Mouse (Mus musculus) stomach, embryonic 15.5 days (tissue): Measurements from ENCODE around the gene Cd47. TPM values are rescaled to one million over a fixed set of nuclear protein-coding genes. Genes with fewer than 3 reads are reported as not detected.

Experiments used
- ATAC-seq: fragments of 200-750 bp; cut with Nextera tagmentation; 2 replicates; pipeline ENCODE4 v1.8.0; 2017; ENCODE audit warnings: low read depth, moderate number of reproducible peaks, moderate TSS enrichment; ENCODE audit not compliant: insufficient read depth, low FRiP score
- H3K27ac ChIP-seq: fragments of 300-500 bp; sonication (generic); 2 replicates; pipeline ENCODE4 v1.5.1; 2015; ENCODE audit warnings: mild to moderate bottlenecking, inconsistent platforms
- H3K27me3 ChIP-seq: fragments of 300-500 bp; sonication (generic); replicated peaks from 2 replicates; pipeline ENCODE4 v1.6.1; 2015; ENCODE audit warnings: inconsistent platforms
- H3K36me3 ChIP-seq: fragments of 300-500 bp; sonication (generic); 2 replicates; pipeline ENCODE4 v1.6.1; 2015; ENCODE audit warnings: inconsistent platforms
- H3K4me1 ChIP-seq: fragments of 300-500 bp; sonication (generic); 2 replicates; pipeline ENCODE4 v1.6.1; 2015; ENCODE audit warnings: inconsistent platforms
- H3K4me2 ChIP-seq: fragments of 300-500 bp; sonication (generic); 2 replicates; pipeline ENCODE4 v1.6.1; 2015; ENCODE audit warnings: mild to moderate bottlenecking, inconsistent platforms
- H3K4me3 ChIP-seq: fragments of 300-500 bp; sonication (generic); replicated peaks from 2 replicates; pipeline ENCODE4 v1.5.1; 2015; ENCODE audit warnings: inconsistent platforms
- H3K9ac ChIP-seq: fragments of 300-500 bp; sonication (generic); 2 replicates; pipeline ENCODE4 v1.6.1; 2015; ENCODE audit warnings: inconsistent platforms
- H3K9me3 ChIP-seq: fragments of 300-500 bp; sonication (generic); 2 replicates; pipeline ENCODE4 v1.6.1; 2016; ENCODE audit warnings: inconsistent platforms
- WGBS: fragments of 180-500 bp; shearing (Covaris S2); methylation state at CpG from one replicate; pipeline ENCODE4 v1.1.7; 2015; 5-methylcytosine and 5-hydroxymethylcytosine counted together
- polyA plus RNA-seq: library from polyadenylated mRNA; unstranded; fragments of >200 nt; fragmentation: Nextera tagmentation; extraction: Ambion mirVana; gene quantifications from 2 replicates; pipeline ENCODE4 v1.2.1, GENCODE M21; 2015

Gene Cd47
- polyA plus RNA-seq, 1 experiment from 2014 or later = 103 TPM

DNA sequence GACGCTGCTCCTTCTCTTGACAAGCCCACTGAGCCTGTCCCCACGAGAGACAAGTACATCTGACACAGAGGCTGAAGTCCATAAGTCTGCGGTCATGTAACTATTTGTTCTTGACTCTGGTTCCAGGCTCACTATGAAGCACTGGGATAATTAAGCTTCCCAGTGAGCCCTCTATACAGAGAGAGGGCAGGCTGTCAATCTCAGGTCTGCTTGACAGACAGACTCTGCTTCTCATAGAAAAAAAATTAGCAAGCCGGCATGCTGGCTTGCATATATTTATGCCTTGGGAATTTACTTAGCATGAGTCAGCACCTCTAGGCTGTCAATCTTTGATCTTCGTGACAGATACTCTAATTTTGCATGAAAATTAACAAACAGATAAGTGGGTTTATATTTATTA is 136.5 kb downstream of the Cd47 start:
- H3K4me3 ChIP-seq = no peak overlapping the region
- H3K27me3 ChIP-seq = no peaks in the 10 kb centered on the region
- 57% methylated on average over 5 of the region's 5 CpGs for WGBS
- no peak overlapping the region for H3K9ac ChIP-seq
- no peak overlapping the region for H3K4me2 ChIP-seq
- no peak overlapping the region for H3K27ac ChIP-seq
- no peak for ATAC-seq
- no peaks in the 10 kb centered on the region for H3K4me1 ChIP-seq
- no peaks in the 10 kb centered on the region for H3K9me3 ChIP-seq
- H3K36me3 ChIP-seq = no peaks in the 10 kb centered on the region

DNA sequence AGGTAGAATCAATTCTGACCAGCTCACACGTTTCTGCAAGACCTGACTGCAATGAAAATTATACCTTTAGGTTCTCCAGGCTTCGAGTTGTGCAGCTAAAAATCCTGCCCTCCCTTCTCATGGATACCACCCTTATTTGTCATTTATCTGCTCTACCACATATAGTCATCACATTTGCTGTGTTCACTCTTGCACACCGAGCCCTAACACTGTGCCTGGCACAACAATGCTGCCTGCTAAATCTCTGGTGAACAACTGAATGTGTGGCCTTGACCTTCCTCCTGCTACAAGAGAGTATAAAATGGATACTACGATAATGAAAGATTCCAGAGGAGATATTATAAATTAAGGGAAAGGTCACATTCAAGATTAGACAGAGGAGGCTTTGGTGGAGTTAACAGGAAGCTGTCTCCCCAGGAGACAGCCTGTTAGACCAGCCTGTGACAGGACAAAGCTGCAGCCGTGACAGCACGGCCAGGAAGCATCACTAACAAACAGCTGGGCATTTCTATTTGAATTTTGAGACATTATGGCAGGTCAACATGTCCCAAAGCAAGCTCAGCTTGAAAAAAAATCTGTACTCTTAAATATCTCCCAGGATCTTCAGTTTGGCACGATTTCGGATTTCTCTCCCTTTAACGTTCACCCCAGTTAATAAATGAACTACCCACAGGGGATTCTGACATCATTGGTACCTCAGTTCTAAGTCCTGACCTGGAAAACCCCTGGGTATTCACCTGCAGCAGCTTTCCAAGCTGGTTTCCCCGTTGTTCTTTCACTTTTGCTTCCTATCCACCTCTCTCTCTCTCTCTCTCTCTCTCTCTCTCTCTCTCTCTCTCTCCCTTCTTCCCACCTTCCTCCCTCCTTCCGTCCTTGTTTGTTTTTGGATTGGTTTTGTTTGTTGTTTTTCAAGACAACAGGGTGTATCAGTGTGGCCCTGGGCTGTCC is 137.2 kb downstream of the Cd47 start:
- Histone ChIP-seq H3K27ac (no peak overlapping the region), H3K36me3 (no peaks in the 10 kb centered on the region), H3K9me3 (no peaks in the 10 kb centered on the region), H3K4me1 (no peaks in the 10 kb centered on the region), H3K9ac (no peak overlapping the region), H3K4me2 (no peak overlapping the region), H3K4me3 (no peak overlapping the region), H3K27me3 (no peaks in the 10 kb centered on the region)
- 43% methylated on average over 11 of the region's 11 CpGs for WGBS
- no peak for ATAC-seq

DNA sequence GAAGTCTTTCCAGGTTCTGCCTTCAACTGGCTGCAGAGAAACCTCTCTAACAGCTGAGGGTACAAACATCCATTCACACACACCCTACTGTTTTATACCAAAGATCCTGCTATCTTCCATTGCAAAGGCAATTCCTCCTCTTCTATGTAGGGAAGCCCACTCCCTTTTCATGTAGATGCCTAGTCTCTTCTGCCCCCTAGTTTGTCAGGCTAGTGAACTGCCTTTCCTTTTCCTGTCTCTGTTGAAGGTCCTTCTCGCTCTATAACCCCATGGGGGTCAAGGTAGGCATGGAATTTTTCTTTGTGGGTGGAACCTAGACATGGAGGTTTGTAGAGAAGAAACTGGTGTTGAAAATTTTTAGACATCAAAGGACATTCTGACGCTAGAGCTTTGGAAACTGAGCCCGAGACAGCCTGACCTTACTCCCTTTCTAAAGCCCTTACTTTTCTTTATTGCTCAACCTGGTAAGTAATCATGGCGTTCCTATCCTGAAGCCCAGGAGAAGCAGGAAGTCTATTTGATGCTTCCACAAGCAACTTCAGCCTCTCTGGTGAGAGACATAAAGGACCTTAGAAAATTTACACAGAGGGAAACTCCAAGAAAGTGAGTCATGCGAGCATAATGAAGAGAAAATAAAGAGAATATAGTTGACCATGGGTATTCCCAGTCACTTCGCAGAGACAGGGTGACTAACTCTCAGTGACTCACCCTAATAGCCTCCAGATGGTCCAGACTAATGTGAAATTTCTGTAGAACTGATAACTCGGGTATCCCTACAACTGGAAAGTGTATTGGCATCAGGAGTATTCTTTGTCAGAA is 138.4 kb downstream of the Cd47 start:
- Histone ChIP-seq H3K4me3 (no peak overlapping the region), H3K4me2 (no peak overlapping the region), H3K36me3 (no peaks in the 10 kb centered on the region), H3K4me1 (no peaks in the 10 kb centered on the region), H3K9me3 (no peaks in the 10 kb centered on the region), H3K27me3 (no peaks in the 10 kb centered on the region), H3K9ac (no peak overlapping the region), H3K27ac (no peak overlapping the region)
- ATAC-seq = no peak
- WGBS = 75% methylated on average over 7 of the region's 7 CpGs

DNA sequence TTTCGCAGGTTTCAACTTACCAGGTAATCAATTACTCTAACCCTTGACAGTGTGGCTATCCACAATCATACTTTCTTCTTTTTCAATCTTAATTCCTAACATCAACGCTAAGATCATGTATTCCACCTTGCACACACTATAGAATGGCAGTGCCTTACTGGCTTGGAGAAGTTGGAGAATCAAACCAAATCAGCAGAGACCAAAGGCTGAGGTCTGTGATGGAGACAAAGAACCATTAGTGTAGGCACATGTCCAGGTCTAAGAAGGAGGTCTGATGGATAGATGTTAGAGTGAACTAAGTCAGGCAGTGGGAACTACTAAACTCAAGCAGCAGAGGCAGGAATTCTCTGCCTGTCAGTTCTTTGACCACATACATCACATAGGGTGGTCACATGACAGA is 139.0 kb downstream of the Cd47 start:
- no peaks in the 10 kb centered on the region for H3K27me3 ChIP-seq
- ATAC-seq = no peak
- 83% methylated on average over 2 of the region's 2 CpGs for WGBS

DNA sequence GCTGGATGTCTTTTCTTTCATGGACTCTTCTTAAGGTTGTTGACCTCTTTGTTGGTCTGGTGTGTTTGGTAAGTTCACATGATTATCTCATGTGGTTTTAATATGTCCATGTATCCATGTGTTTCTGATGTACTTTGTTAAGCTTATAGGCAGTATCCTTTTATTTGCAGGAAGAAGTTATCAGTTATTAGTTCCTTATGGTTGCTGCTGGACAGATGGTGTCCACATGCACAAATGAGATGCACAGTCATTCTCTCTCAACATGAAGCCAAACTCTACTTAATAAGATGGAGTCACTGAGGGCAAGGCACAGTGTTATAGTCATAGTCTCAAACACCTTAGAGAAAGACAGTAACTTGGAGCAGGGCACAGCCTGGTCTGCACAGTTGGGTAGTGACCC is 140.1 kb downstream of the Cd47 start:
- no peaks in the 10 kb centered on the region for H3K27me3 ChIP-seq
- no peaks in the 10 kb centered on the region for H3K36me3 ChIP-seq
- H3K4me3 ChIP-seq = no peak overlapping the region

More for the DNA sequence above, 139.0 kb downstream of the Cd47 start:
- no peak overlapping the region for H3K9ac ChIP-seq
- H3K4me2 ChIP-seq = no peak overlapping the region
- no peaks in the 10 kb centered on the region for H3K36me3 ChIP-seq
- no peaks in the 10 kb centered on the region for H3K9me3 ChIP-seq
- no peak overlapping the region for H3K27ac ChIP-seq
- no peaks in the 10 kb centered on the region for H3K4me1 ChIP-seq
- no peak overlapping the region for H3K4me3 ChIP-seq

DNA sequence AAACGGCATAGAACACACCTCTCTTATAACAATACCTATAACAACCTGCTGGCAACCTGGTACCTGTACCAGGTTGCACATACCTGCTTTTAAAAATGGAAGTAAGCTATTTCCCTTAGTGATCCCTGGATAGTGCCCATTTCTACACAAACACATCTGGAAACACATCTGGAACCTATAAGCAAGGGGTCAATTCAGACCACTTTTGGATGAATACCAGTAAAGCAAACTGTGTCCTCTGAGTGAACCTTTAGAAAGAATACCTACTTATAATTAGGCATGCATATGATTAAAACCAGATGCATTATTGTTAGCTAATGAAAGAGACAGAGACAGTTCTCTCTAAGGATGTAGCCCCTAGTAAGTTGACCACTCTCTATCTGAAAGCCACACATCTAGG is 140.7 kb downstream of the Cd47 start:
- H3K9me3 ChIP-seq = no peaks in the 10 kb centered on the region
- 84% methylated on average over 1 of the region's 1 CpGs for WGBS
- no peaks in the 10 kb centered on the region for H3K36me3 ChIP-seq
- no peak for ATAC-seq
- no peak overlapping the region for H3K4me3 ChIP-seq
- H3K27ac ChIP-seq = no peak overlapping the region
- no peaks in the 10 kb centered on the region for H3K27me3 ChIP-seq
- no peak overlapping the region for H3K4me2 ChIP-seq
- no peak overlapping the region for H3K9ac ChIP-seq
- no peaks in the 10 kb centered on the region for H3K4me1 ChIP-seq

More for the DNA sequence above, 140.1 kb downstream of the Cd47 start:
- Histone ChIP-seq H3K9ac (no peak overlapping the region), H3K4me2 (no peak overlapping the region), H3K4me1 (no peaks in the 10 kb centered on the region), H3K9me3 (no peaks in the 10 kb centered on the region), H3K27ac (no peak overlapping the region)
- no peak for ATAC-seq

DNA sequence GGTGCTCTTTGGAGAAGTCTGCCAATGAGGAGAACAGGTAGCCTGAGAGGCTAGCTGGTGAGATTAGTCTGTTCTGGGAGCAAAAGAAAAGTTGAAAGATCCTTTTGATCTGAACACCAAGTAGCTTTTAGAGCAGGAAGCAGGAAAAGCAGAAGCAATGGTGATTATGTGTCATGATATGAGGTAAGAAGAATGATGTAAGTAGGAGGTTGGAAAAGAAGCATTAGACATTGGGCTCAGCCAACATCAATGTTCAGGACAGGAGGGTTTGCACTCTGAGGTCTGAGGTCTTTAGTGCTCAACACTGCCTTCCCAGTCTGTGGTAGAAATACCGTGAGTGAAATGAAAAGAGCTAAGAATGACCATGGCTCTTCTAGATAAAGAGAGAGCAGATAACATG is 143.4 kb downstream of the Cd47 start:
- Histone ChIP-seq H3K36me3 (no peaks in the 10 kb centered on the region), H3K4me2 (no peak overlapping the region), H3K4me1 (no peaks in the 10 kb centered on the region), H3K9ac (no peak overlapping the region), H3K27ac (no peak overlapping the region), H3K27me3 (no peaks in the 10 kb centered on the region), H3K9me3 (no peaks in the 10 kb centered on the region), H3K4me3 (no peak overlapping the region)
- no peak for ATAC-seq
- 84% methylated on average over 1 of the region's 1 CpGs for WGBS

DNA sequence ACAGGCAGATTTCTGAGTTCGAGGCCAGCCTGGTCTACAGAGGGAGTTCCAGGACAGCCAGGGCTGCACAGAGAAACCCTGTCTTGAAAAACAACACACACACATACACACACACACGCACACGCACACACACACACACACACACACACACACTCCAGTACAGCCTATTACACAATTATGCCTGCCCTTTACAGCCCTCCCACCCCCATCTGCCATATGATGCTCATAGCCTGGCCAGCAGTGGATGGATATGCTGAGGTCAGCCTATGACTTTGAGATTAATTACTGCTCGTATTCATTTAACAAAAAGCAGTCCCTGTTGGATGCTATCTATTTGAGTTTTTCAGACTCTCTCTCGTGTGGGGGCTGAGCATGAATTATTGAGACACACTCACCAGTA is 144.8 kb downstream of the Cd47 start:
- WGBS = 74% methylated on average over 5 of the region's 5 CpGs
- ATAC-seq = no peak

DNA sequence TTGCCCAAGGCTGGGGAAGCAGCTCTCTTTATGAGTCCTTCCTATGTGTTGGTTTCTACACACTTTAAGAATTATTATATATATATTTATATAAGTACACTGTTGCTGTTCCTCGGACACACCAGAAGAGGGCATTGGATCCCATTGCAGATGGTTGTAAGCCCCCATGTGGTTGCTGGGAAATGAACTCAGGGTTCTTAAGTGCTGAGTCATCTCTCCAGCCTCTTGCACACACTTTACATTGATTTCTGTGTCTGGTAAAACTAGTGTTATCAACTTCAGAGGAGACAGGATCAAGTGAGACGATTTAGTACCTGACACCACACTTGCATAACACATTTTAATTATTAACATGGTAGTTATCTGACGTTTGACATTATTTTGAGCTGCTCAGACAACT is 146.7 kb downstream of the Cd47 start:
- H3K36me3 ChIP-seq = no peaks in the 10 kb centered on the region
- no peak for ATAC-seq
- H3K27ac ChIP-seq = no peak overlapping the region
- H3K9me3 ChIP-seq = no peaks in the 10 kb centered on the region
- H3K9ac ChIP-seq = no peak overlapping the region
- no peaks in the 10 kb centered on the region for H3K4me1 ChIP-seq
- H3K27me3 ChIP-seq = no peaks in the 10 kb centered on the region
- H3K4me3 ChIP-seq = no peak overlapping the region
- 80% methylated on average over 3 of the region's 3 CpGs for WGBS
- no peak overlapping the region for H3K4me2 ChIP-seq

More for the DNA sequence above, 144.8 kb downstream of the Cd47 start:
- H3K27ac ChIP-seq = no peak overlapping the region
- H3K9ac ChIP-seq = no peak overlapping the region
- no peaks in the 10 kb centered on the region for H3K27me3 ChIP-seq
- H3K4me3 ChIP-seq = no peak overlapping the region
- no peaks in the 10 kb centered on the region for H3K36me3 ChIP-seq
- no peak overlapping the region for H3K4me2 ChIP-seq
- H3K4me1 ChIP-seq = no peaks in the 10 kb centered on the region
- no peaks in the 10 kb centered on the region for H3K9me3 ChIP-seq

DNA sequence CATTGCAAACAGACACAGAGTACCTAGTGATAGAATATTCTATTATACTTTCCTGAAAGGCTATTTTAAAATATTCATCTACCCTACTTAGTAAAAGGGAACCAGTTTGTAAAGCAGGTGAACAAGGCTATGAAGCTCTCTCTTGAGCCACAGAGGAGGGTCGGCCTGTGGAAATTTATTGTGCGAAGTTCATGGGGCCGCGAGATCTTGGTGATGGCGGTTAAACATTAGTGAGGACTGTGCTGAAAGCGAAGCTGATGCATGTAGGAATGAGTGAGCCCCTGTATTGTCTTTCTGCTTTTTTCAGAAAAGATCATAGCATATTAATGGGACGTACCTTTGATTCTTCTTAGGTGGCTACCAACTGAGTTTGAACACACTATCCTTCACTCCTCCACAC is 147.3 kb downstream of the Cd47 start:
- no peaks in the 10 kb centered on the region for H3K27me3 ChIP-seq
- H3K36me3 ChIP-seq = no peaks in the 10 kb centered on the region
- no peaks in the 10 kb centered on the region for H3K4me1 ChIP-seq
- no peaks in the 10 kb centered on the region for H3K9me3 ChIP-seq
- ATAC-seq = no peak
- H3K4me2 ChIP-seq = no peak overlapping the region
- H3K9ac ChIP-seq = no peak overlapping the region
- no peak overlapping the region for H3K4me3 ChIP-seq
- 87% methylated on average over 7 of the region's 7 CpGs for WGBS
- no peak overlapping the region for H3K27ac ChIP-seq

DNA sequence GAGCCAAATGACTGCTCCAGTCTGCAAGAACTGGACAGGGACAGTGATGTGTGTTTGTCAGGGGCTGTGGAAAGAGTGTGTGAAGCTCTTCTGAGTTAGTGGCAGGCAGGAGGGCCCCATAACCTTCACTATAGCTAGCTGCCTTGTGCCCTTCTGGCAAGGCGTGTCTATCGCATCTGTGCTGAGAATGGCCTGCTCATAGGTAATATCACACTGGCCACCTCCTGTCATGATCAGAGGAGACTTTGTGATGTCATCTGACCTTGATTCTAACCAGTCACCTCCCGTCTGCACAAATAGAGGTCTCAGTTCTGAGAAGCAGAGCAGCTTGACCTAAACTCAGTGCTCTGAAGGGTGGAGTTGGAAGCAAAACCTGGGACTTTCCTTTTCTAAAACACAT is 148.0 kb downstream of the Cd47 start:
- 73% methylated on average over 3 of the region's 3 CpGs for WGBS
- Histone ChIP-seq H3K4me1 (no peaks in the 10 kb centered on the region), H3K36me3 (no peaks in the 10 kb centered on the region), H3K27me3 (no peaks in the 10 kb centered on the region), H3K4me3 (no peak overlapping the region), H3K9ac (no peak overlapping the region), H3K27ac (no peak overlapping the region), H3K9me3 (no peaks in the 10 kb centered on the region), H3K4me2 (no peak overlapping the region)
- no peak for ATAC-seq

DNA sequence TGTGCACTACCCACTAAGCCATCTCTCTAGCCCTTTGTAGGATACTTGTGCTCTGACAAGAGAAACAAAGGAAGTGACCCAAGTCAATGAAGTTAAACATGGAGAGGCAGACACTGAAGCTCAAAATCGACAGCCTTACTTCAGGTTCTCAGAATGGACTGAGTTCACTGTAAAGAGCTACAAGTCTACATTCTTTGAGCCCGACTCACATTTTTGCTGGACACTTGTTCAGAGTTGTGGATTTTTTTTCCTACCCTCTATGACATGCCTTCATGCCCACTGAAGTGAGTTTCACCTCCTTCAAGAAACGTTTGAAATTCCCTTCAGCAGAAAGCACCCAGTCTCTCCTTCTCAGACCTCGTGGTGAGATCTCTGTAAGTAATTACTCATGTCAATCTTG is 148.9 kb downstream of the Cd47 start:
- H3K9me3 ChIP-seq = no peaks in the 10 kb centered on the region
- H3K4me2 ChIP-seq = no peak overlapping the region
- no peak for ATAC-seq
- H3K4me3 ChIP-seq = no peak overlapping the region
- no peaks in the 10 kb centered on the region for H3K36me3 ChIP-seq
- 64% methylated on average over 4 of the region's 4 CpGs for WGBS
- no peak overlapping the region for H3K9ac ChIP-seq
- no peaks in the 10 kb centered on the region for H3K4me1 ChIP-seq
- no peaks in the 10 kb centered on the region for H3K27me3 ChIP-seq
- H3K27ac ChIP-seq = no peak overlapping the region
